Mouse (Mus musculus) liver (tissue): ENCODE measurements around the gene Dlk2.

Experiments
- DNase-seq: peaks from one replicate; pipeline ENCODE4 v3.0.0-alpha.2; 2020; ENCODE audit warnings: mixed read lengths

Dlk2 gene

GRCm38 (mm10) chr17:46297364-46298219 lies at the start of gene Dlk2:
TSS of gene Dlk2 (plus strand) at chr17:46297421.
- DNase-seq, result no peak

GRCm38 (mm10) chr17:46247512-46248188 lies 49.6 kb upstream of the Dlk2 start, which contains the start of the genes Polr1c and Yipf3:
TSS of gene Polr1c (minus strand) at chr17:46248054.
TSS of gene Yipf3 (plus strand) at chr17:46248080.
- DNase-seq, result peak; percentile 94

GRCm38 (mm10) chr17:46248189-46248522 lies 49.1 kb upstream of the Dlk2 start:
- DNase-seq, result no peak

- peak; percentile 21 for DNase-seq
Measured at GRCm38 (mm10) chr17:46251174-46251573, 46.0 kb upstream of the Dlk2 start.

GRCm38 (mm10) chr17:46252571-46253451 lies 44.4 kb upstream of the Dlk2 start:
- DNase-seq, result peak; percentile 55

GRCm38 (mm10) chr17:46253452-46254084 lies 43.7 kb upstream of the Dlk2 start, which contains the start of gene Lrrc73:
TSS of gene Lrrc73 (plus strand) at chr17:46253531.
- DNase-seq, result peak; percentile 90

- no peak for DNase-seq
Measured at GRCm38 (mm10) chr17:46254106-46254505, 43.1 kb upstream of the Dlk2 start.

- no peak for DNase-seq
Measured at GRCm38 (mm10) chr17:46255147-46255546, 42.1 kb upstream of the Dlk2 start.

GRCm38 (mm10) chr17:46258279-46259053 lies 38.8 kb upstream of the Dlk2 start:
- no peak for DNase-seq

- DNase-seq, result no peak
Measured at GRCm38 (mm10) chr17:46259675-46260074, 37.5 kb upstream of the Dlk2 start.

GRCm38 (mm10) chr17:46262201-46262694 lies 35.0 kb upstream of the Dlk2 start:
- no peak for DNase-seq

GRCm38 (mm10) chr17:46265502-46265901 lies 31.7 kb upstream of the Dlk2 start:
- DNase-seq, result no peak

- peak; percentile 71 for DNase-seq
Measured at GRCm38 (mm10) chr17:46265918-46266618, 31.2 kb upstream of the Dlk2 start.

GRCm38 (mm10) chr17:46266986-46267385 lies 30.2 kb upstream of the Dlk2 start:
- DNase-seq, result no peak

GRCm38 (mm10) chr17:46267511-46267910 lies 29.7 kb upstream of the Dlk2 start:
- DNase-seq, result no peak

- DNase-seq, result no peak
Measured at GRCm38 (mm10) chr17:46268026-46268720, 29.0 kb upstream of the Dlk2 start.

- DNase-seq, result no peak
Measured at GRCm38 (mm10) chr17:46269771-46270534, 27.3 kb upstream of the Dlk2 start.

GRCm38 (mm10) chr17:46272058-46272457 lies 25.2 kb upstream of the Dlk2 start:
- DNase-seq, result no peak

GRCm38 (mm10) chr17:46272675-46273074 lies 24.5 kb upstream of the Dlk2 start:
- DNase-seq, result no peak
